Mouse (Mus musculus) left cerebral cortex, postnatal 25 days (tissue): Measurements from ENCODE around the gene Lix1. TPM values are rescaled to one million over a fixed set of nuclear protein-coding genes. Genes with fewer than 3 reads are reported as not detected.
"Not testable (repeated sequence)": the region's sequence is repeated elsewhere in the genome, so short reads cannot be mapped to it uniquely, and the experiment has no call there.

Experiments used
- DNase-seq, 2 experiments: peaks; one replicate each; pipeline ENCODE4 v3.0.0; 2022; ENCODE audit warnings: low spot score in 2 of 2, mixed read lengths in 1 of 2
- intact Hi-C: fragments of 180-260 bp; cut with DNase I; formaldehyde crosslinking; loops from one replicate; pipeline ENCODE4 v1.15.1; 2025
- total RNA-seq, 2 experiments: library from RNA; stranded (reverse); gene quantifications; 2 replicates each; pipeline ENCODE4 v1.2.3; 2021

Lix1 gene
- total RNA-seq, 2 experiments from 2014 or later: 63.5 to 74.9 TPM

DNA sequence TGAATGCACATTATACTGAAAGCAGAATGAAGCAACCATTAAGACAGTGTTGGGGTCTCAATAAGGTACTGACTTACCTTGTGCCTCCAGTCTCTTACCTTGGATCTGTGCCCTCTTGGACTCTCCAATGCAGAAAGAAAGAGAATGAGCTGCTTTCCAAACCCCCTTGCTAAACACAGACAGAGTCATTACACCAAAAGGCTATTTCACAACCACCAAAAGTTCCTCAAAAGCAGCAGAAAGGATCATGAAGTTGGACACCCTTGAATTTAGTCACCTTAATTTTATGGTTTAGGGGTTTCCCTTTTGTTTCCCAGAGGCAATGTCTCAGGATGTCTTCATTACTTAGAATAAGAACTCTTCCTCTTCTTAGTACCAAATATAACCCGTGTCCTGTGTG lies 52.1 kb downstream of the Lix1 start:
- intact Hi-C loops: no loop called here
- DNase-seq: no peak

DNA sequence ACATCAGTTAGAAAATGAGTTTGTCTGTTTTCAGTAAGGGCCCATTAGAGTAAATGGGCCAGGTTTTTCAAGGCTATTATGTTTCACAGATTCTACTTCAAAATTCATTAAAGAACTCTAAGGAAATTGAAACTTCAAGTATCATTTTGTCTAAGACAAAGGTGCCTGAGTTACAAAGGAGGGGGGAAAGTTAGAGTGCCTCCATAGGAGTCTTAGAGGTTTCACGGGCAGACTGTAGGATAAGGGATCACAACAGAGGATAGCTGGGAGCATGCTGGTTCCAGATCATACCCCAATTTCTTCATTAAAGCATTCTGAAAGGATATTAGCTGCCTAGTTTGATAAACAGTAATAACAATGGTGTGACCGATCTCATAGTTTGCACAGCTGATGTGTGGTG lies 83.3 kb downstream of the Lix1 start:
- no peak for DNase-seq
- intact Hi-C loops: no loop called here

- intact Hi-C loops: no loop called here
- DNase-seq: no peak
Measured at GRCm38 (mm10) chr17:17490820-17491621, 88.5 kb downstream of the Lix1 start.

GRCm38 (mm10) chr17:17491622-17492001 lies 89.1 kb downstream of the Lix1 start:
- intact Hi-C loops: no loop called here
- no peak for DNase-seq

- intact Hi-C loops: no loop called here
- no peak for DNase-seq
Measured at GRCm38 (mm10) chr17:17492116-17492515, 89.6 kb downstream of the Lix1 start.

DNA sequence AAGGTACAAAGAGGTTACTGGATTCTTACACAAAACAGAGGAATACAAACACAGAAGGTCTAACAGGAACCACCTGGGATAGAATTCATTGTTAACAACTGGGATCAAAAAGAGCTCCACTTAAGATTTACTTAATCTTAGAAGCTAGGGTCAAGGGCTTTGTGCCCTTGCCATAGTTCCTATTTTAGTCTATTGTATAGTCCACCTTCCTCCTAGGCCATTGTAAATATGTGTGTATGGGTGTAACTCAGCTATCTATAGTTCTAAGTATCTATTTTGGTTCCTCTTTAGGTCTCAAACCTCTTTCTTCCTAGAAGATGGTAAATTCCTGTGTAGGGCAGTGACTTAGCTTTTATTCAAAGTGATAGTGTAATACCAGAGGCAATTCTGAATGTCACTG lies 93.8 kb downstream of the Lix1 start:
- intact Hi-C loops: loop anchor here (5.0 kb wide), 1 partner anchor 89 kb away; no protein-coding TSS in a partner anchor
- not testable (repeated sequence) for DNase-seq

- intact Hi-C loops: loop anchor here (5.0 kb wide), 1 partner anchor 89 kb away; no protein-coding TSS in a partner anchor
- DNase-seq: no peak
Measured at GRCm38 (mm10) chr17:17496730-17497129, 94.3 kb downstream of the Lix1 start.

GRCm38 (mm10) chr17:17498848-17499247 lies 96.4 kb downstream of the Lix1 start:
- DNase-seq: peak in 1 of 2 experiments; percentile 14

GRCm38 (mm10) chr17:17499278-17499677 lies 96.8 kb downstream of the Lix1 start:
- DNase-seq: peak; percentile 9 to 65
- intact Hi-C loops: loop anchor here (5.0 kb wide), 1 partner anchor 92 kb away; no protein-coding TSS in a partner anchor

More at GRCm38 (mm10) chr17:17498848-17499247, 96.4 kb downstream of the Lix1 start:
- intact Hi-C loops: loop anchor here (5.0 kb wide), 1 partner anchor 92 kb away; no protein-coding TSS in a partner anchor

DNA sequence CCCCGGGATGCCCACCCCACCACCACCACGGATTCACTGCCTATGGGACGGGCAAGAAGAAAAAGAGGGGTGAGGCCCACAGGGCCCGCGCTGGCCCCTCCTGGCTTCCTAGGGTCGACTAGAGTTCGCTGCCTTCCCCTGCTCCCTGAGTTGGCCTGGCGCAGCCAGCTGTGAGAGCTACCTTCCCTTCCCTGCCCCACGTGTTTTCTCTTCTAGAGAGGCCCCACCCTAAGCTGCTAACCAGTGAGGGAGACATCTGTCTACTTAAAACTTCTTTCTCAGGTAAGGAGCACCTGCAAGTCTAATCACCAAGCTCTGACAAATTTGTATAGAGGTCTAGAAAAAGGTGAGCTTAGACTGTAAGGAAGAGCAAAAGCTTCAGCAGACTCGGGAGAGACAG lies 104.2 kb downstream of the Lix1 start:
- no peak for DNase-seq
- intact Hi-C loops: no loop called here

Other genes starting within 250 kb of the Lix1 start
- 10 to 100 TPM; 16.5 to 16.7 TPM for gene Riok2, start 28.4 kb upstream of the Lix1 start, total RNA-seq
- 100 to 1,000 TPM in 1 of 2 experiments, 10 to 100 TPM in 1; 98.2 to 112 TPM for gene Lnpep, start 222.4 kb downstream of the Lix1 start, total RNA-seq